Mouse (Mus musculus) megakaryocyte, embryonic 14.5 days (primary cell): ENCODE results near the gene Ankrd13b. TPM values are rescaled to one million over a fixed set of nuclear protein-coding genes. Genes with fewer than 3 reads are reported as not detected.

Experiments
- H3K27me3 ChIP-seq: replicated peaks from 2 replicates; pipeline ENCODE3; 2012; ENCODE audit warnings: inconsistent platforms
- H3K36me3 ChIP-seq: replicated peaks from 2 replicates; pipeline ENCODE3; 2012; ENCODE audit warnings: low read length, inconsistent platforms, mixed read lengths
- H3K4me1 ChIP-seq: 2 replicates; pipeline ENCODE4 v1.6.1; 2012; ENCODE audit warnings: inconsistent platforms
- H3K4me3 ChIP-seq: replicated peaks from 2 replicates; pipeline ENCODE3; 2012; ENCODE audit warnings: moderate library complexity, mild to moderate bottlenecking, inconsistent platforms
- H3K9me3 ChIP-seq: 2 replicates; pipeline ENCODE4 v1.6.1; 2012; ENCODE audit warnings: inconsistent platforms
- FLI1 ChIP-seq: IDR thresholded peaks from 2 replicates; pipeline ENCODE4 v1.6.1; 2012; ENCODE audit warnings: low read length, inconsistent platforms, mixed read lengths
- GATA1 ChIP-seq: IDR thresholded peaks from 3 replicates; pipeline ENCODE4 v1.6.1; 2012; ENCODE audit warnings: mixed read lengths, low read length, inconsistent platforms, borderline replicate concordance
- polyA plus RNA-seq: library from polyadenylated mRNA; stranded (reverse); fragments of >175 nt; gene quantifications from 2 replicates; pipeline ENCODE4 v1.2.3, GENCODE M21; 2012; ENCODE audit warnings: low replicate concordance; ENCODE audit not compliant: insufficient read depth

Gene Ankrd13b
- polyA plus RNA-seq, 1 experiment = 9.3 TPM

DNA sequence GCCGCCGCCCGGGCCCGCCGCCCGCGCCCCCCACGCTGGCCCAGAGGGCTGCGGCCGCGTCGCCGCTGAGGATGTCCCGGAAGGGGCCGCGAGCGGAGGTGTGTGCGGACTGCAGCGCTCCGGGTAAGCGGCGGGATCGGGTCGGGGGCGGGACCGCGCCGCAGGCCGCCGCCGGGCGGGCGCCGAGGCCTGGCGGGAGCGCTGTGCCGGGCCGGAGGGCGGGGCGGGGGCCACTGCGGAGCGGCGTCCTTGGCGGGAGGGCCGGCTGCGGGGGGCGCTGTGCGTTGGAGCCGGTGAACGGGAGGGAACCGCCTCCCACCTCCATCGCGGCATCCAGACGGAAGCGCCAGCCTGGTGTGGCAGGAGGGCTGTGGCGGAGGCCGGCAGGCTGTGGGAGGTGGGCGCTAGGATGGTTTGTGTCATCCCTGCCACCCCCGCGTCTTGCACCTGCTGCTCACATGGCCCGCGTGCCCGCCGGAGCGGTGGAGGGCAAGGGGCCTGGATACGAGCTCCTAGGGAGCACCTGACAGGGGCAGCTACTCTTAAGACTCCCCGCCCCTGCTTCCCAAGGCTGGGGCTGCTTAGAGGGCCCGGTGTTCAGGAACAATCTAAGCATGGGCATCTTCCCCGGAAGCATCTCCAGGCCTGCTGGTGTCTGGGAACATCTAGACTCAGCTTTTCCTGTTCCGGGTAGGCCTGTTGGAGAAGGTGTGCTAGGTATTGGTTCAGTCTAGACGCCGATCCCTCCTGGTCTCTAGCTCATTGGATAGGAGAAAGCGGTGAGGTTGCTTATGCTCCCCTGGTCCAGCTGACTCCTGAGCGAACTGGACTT, 4.2 kb upstream of the Ankrd13b start, which contains the start of gene Git1:
Git1 (plus strand) TSS at position 51 of the 832 bp plus-strand sequence.
- peaks cover 89% of the 10 kb centered on the region for H3K4me1 ChIP-seq
- peaks cover 14% of the 10 kb centered on the region for H3K27me3 ChIP-seq
- H3K4me3 ChIP-seq = peak within 1 kb of the TSS; percentile 99
- TF ChIP-seq FLI1 (no peak), GATA1 (no peak)
- peaks cover 20% of the 10 kb centered on the region for H3K36me3 ChIP-seq
- H3K9me3 ChIP-seq = no peaks in the 10 kb centered on the region

DNA sequence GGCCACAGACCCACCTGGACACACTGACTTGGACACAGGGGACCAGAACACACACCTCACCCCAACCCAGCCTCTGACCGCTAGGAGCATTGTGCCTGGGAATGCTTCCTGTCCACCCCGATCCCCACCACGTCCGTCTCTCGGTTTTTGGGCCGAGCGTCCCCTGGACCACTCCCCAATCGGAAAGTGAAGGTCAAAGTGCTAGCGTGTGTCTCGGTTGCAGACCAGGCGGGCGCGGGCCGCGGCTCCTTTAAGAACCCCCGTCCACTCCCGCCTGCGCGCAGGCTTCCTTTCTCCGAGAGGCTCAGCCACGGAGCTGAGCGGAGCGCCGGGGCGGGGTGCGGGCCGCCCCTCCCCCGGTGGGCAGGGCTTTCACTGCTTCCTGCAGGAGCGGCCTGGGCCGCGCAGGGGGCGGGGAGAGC, 3.4 kb upstream of the Ankrd13b start:
- Histone ChIP-seq H3K36me3 (peaks cover 12% of the 10 kb centered on the region), H3K9me3 (no peaks in the 10 kb centered on the region), H3K27me3 (peaks cover 22% of the 10 kb centered on the region), H3K4me1 (peaks cover 89% of the 10 kb centered on the region), H3K4me3 (peak overlapping the region; percentile 99)
- no peak for TF ChIP-seq GATA1
- TF ChIP-seq FLI1 = no peak

DNA sequence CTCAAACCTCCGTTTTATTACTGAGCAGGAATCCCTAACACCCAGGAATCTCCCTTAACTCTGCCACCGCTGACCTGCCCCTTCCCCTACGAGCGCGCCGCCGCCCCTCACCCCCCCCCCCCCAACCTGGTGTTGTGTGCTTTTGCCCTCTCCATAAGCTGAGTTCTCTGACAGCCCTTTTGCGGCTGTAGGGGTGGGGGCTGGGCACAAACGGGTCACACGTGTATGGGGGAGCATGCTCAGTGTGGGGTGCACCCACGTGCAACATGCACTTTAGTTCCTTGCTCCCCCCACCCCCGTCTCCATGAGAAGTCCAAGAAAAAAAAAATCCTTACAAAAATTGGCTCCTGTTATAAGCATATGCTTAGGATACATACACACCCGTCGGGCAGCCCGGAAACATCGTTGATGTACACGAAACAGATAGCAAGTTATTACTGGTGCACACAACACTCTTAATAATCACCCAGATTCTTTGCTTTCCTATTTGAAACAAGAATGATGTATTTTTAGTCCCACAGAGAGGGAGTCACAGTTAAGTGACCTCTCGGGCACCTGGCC, 2.9 kb upstream of the Ankrd13b start:
- Histone ChIP-seq H3K36me3 (peaks cover 11% of the 10 kb centered on the region), H3K9me3 (no peaks in the 10 kb centered on the region), H3K27me3 (peaks cover 25% of the 10 kb centered on the region), H3K4me3 (peak overlapping the region; percentile 99), H3K4me1 (peaks cover 86% of the 10 kb centered on the region)
- no peak for TF ChIP-seq FLI1
- no peak for TF ChIP-seq GATA1

DNA sequence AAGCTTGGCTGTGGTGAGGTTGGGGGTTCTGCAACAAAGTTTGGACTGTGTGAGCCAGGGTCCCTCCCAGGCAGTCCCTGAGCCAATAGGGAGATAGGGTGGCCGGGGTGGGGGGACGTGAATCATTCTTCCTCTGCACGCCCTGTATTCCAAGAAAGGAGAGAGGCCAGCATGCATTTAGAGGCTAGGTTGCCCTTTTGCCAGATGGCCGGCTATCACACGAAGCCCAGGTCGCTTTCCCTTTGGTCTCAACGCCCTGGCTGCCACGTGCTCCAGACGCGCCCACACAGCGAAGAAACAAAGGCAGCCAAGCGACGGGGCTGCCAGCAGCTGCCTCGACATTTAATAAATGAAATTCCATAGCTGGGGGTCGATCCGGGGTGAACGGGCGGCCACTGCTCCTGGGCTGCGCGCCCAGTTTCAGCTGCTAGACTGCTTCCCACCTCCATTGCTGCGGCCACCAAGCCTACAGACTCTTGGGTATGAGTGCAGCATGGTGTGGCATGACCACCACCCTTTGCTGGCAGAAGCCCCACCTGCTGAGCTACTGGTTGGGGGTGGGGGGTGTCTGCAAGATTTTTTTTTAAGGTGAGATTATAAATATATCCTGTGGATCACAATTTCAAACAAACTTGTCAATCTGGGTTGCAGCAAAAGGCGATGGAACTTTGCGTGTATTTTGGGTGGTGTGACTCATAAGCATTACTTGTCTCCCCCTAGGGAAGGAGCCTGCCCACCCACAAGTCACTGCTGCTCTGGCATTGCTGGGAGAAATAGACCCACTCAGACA, 2.2 kb upstream of the Ankrd13b start:
- Histone ChIP-seq H3K9me3 (no peaks in the 10 kb centered on the region), H3K4me3 (peak overlapping the region; percentile 99), H3K36me3 (peaks cover 5% of the 10 kb centered on the region), H3K4me1 (peaks cover 85% of the 10 kb centered on the region), H3K27me3 (peaks cover 28% of the 10 kb centered on the region)
- TF ChIP-seq FLI1 (no peak), GATA1 (no peak)

DNA sequence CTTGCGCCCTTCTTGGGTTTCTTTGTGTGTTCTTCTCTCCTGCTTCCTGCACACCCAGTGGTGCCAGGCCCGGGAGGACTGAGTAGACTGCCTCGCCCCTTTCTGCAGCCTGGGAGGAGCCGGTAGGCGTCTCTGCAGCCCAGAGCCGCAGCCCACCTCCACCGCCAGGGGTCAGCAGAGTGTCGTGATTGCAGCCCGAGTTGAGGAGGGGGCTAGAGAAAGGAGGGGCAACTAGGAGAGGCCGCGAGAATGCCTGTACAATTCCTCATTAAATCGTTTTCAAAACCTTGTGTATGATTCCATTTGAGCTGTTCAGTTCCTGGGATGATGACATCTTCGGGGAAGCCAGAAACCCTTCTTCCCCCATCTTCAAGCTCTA, 1.6 kb upstream of the Ankrd13b start:
- TF ChIP-seq GATA1 (no peak), FLI1 (no peak)
- Histone ChIP-seq H3K27me3 (peaks cover 29% of the 10 kb centered on the region), H3K4me3 (peak overlapping the region; percentile 99), H3K4me1 (peaks cover 81% of the 10 kb centered on the region), H3K9me3 (no peaks in the 10 kb centered on the region), H3K36me3 (peaks cover 5% of the 10 kb centered on the region)

DNA sequence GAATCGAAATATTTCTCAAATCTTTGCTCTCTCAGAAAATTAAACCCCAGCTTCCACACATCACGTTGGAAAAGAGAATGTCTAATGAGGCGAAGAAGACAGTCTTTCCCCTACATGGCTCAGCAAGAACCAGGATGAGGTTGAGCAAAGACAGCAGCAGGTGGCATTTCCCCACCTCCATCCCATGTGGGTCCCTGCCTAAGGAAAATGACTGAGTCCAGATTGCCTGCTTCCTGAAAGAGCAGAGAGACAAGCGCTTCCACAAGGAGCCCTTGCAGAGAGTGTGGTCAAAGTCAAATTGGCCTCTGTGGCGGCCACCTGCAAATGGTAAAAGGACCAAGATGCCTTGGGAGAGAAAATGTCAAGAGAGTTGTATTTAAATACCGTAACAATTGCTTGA, 973 bp upstream of the Ankrd13b start:
- TF ChIP-seq GATA1 (no peak), FLI1 (no peak)
- H3K36me3 ChIP-seq = no peaks in the 10 kb centered on the region
- H3K9me3 ChIP-seq = no peaks in the 10 kb centered on the region
- H3K4me1 ChIP-seq = peaks cover 74% of the 10 kb centered on the region
- H3K4me3 ChIP-seq = peak overlapping the region; percentile 99
- peaks cover 35% of the 10 kb centered on the region for H3K27me3 ChIP-seq

DNA sequence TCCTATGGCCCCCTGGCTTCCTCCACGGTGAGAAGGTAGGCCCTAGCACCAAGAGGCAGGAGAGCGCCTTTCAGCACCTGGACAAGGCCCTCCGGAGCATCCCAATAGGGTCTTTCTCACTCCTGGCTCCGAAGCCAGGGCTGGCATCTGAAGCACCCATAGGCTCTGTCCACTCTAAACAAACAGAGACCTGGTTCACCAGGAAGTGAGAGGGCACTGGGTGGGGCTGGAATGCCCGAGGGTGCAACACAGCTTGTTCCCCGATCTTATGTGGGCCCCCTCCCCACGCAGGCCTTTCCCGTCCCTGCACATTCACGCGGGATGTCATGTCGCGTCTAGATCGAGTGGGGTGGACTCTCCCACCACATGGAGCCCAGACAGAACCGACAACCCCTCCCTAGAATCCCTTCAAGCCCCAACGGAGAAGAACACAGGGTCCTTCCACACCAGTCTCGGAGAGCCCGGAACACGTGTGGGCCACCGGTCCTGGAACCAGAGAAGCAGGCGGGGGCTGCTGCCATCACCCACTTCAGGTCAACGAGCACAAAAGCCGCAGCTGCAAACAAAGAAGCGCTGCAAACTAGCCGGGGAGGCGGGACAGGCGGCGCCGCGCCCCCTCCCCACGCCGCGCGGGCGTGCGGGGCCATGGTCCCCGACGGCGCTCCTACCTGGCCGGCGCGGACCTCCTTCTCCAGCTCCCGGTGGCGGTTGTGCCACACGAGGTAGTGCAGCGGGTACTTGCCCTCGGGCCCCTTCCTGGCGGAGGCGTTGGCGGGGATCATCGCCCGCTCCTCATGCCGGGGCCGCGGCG, 502 bp downstream of the Ankrd13b start:
- peaks cover 37% of the 10 kb centered on the region for H3K27me3 ChIP-seq
- peaks cover 62% of the 10 kb centered on the region for H3K4me1 ChIP-seq
- H3K36me3 ChIP-seq = no peaks in the 10 kb centered on the region
- H3K4me3 ChIP-seq = peak overlapping the region; percentile 94
- H3K9me3 ChIP-seq = no peaks in the 10 kb centered on the region
- no peak for TF ChIP-seq FLI1
- TF ChIP-seq GATA1 = no peak

DNA sequence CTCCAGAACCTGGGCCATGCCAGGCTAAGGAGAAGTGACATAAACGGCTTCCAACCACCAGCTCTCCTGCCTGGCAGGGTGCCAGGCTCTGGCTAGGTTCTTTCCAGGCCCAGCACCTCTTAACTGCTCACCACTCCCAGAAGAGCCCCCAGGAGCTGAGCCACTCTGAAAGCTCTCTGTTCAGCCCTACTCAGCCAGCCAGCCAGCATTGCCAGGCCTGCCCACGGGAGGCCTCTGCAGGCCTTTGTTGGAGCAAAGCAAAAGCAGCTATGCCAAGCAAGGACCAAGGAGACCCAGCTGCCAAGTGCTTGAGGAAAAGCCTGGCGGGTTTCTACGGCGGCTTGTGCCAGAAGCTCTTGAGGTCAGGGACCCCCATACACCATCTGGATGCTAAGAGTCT, 2.7 kb downstream of the Ankrd13b start:
- Histone ChIP-seq H3K9me3 (no peaks in the 10 kb centered on the region), H3K4me1 (peaks cover 61% of the 10 kb centered on the region), H3K27me3 (peaks cover 50% of the 10 kb centered on the region), H3K4me3 (no peak overlapping the region), H3K36me3 (no peaks in the 10 kb centered on the region)
- no peak for TF ChIP-seq FLI1
- no peak for TF ChIP-seq GATA1

DNA sequence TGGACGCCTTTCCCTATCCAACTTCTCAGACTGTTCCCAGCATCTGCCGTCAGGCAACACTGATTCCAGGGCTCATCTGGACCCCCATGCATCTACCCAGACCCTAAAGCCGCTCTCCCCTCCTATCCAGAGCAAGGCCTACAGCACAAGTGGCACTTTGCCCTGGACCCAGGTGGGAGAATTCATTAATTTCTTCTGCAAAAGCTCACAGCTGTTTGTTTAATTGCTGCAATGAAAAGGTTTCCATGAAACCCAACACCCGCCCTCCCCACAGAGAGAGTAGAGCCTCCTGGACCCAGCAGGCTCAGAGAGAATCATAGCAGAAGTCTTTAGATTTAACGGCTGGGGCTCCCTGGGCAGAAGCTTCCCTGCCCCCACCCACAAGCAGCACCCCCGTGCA, 4.2 kb downstream of the Ankrd13b start:
- Histone ChIP-seq H3K4me3 (no peak overlapping the region), H3K27me3 (peaks cover 58% of the 10 kb centered on the region), H3K36me3 (no peaks in the 10 kb centered on the region), H3K4me1 (peaks cover 50% of the 10 kb centered on the region), H3K9me3 (no peaks in the 10 kb centered on the region)
- TF ChIP-seq FLI1 = no peak
- no peak for TF ChIP-seq GATA1
